Mouse (Mus musculus) forebrain, embryonic 11.5 days (tissue): ENCODE measurements around the gene Mettl26. TPM values are rescaled to one million over a fixed set of nuclear protein-coding genes. Genes with fewer than 3 reads are reported as not detected.

ENCODE experiments used
- ATAC-seq: fragments of 200-750 bp; cut with Nextera tagmentation; replicated peaks from 2 replicates; pipeline ENCODE4 v1.8.0; 2017; ENCODE audit warnings: moderate TSS enrichment; ENCODE audit not compliant: low FRiP score
- DNase-seq: peaks from one replicate; pipeline ENCODE4 v3.0.0-alpha.2; 2017; ENCODE audit warnings: low spot score
- H3K27ac ChIP-seq: fragments of 300-500 bp; sonication (generic); 2 replicates; pipeline ENCODE4 v1.5.1; 2014; ENCODE audit warnings: low read depth, low read length
- H3K27me3 ChIP-seq: fragments of 300-500 bp; sonication (generic); 2 replicates; pipeline ENCODE4 v1.6.1; 2014; ENCODE audit warnings: mild to moderate bottlenecking, low read length, mixed read lengths; ENCODE audit not compliant: control insufficient read depth, insufficient read depth
- H3K36me3 ChIP-seq: fragments of 300-500 bp; sonication (generic); 2 replicates; pipeline ENCODE4 v1.6.1; 2014; ENCODE audit warnings: mild to moderate bottlenecking, low read length, moderate library complexity, mixed read lengths; ENCODE audit not compliant: control insufficient read depth, insufficient read depth
- H3K4me1 ChIP-seq: fragments of 300-500 bp; sonication (generic); replicated peaks from 2 replicates; pipeline ENCODE4 v1.6.1; 2014; ENCODE audit warnings: low read length, mixed read lengths; ENCODE audit not compliant: control insufficient read depth, insufficient read depth
- H3K4me2 ChIP-seq: fragments of 300-500 bp; sonication (generic); 2 replicates; pipeline ENCODE4 v1.6.1; 2014; ENCODE audit warnings: low read depth, mild to moderate bottlenecking, low read length, moderate library complexity, mixed read lengths; ENCODE audit not compliant: severe bottlenecking
- H3K4me3 ChIP-seq: fragments of 300-500 bp; sonication (generic); 2 replicates; pipeline ENCODE4 v1.5.1; 2014; ENCODE audit warnings: low read depth, low read length
- H3K9ac ChIP-seq: fragments of 300-500 bp; sonication (generic); 2 replicates; pipeline ENCODE4 v1.6.1; 2014; ENCODE audit warnings: low read length
- H3K9me3 ChIP-seq: fragments of 300-500 bp; sonication (generic); 2 replicates; pipeline ENCODE4 v1.6.1; 2016; ENCODE audit warnings: low read length, mixed read lengths; ENCODE audit not compliant: control insufficient read depth
- WGBS: fragments of 180-500 bp; shearing (Covaris S2); extraction: QIAGEN DNeasy Blood & Tissue Kit; methylation state at CpG from one replicate; pipeline ENCODE4 v1.1.7; 2014; 5-methylcytosine and 5-hydroxymethylcytosine counted together
- polyA plus RNA-seq: library from polyadenylated mRNA; unstranded; fragments of >200 nt; fragmentation: Nextera tagmentation; extraction: Ambion mirVana; gene quantifications from 2 replicates; pipeline ENCODE4 v1.2.1, GENCODE M21; 2014

The Mettl26 gene
- polyA plus RNA-seq, 1 experiment from 2014 or later, result 65.2 TPM

DNA sequence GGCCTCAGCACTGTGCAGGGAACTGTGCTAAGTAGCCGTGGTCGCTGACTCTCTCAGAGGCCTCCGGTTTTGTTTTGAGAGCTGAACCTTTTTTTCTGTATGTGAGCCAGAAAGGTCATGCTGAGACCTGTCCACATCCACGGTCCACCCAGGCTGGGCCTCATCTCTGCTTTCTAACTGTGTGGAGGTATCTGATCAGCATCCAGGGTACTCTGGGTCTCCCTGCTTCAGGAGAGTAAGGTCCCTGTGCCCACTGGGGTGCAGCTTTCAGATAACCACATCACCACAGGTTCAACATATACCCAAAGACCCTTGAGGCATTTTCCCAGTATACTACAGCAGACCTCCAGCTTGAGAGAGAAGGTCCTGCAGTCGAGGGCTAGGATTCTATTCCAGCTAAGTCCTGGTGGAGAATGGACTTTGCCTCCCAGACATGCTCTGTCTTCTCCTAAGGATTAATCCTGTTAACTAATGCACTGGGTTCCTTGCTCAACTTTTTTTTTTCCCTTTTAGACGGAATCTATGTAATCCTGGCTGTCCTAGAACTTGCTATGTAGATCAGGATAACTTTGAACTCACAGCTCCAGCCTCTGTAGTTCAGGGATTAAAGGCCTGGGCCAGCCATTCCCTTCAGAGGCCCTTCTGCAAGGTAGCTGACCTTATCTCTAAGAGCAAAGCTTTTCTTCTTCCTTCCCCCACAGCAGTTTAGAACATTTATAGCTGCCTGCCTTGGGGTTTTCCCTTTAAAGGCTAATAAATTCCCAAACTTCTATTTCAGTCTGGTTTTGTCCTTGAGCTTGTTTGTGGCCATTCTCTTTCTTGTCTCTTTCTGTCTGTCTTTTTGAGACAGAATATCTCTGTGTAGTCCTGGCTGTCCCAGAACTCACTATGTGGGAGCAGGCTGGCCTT lies 12.9 kb upstream of the Mettl26 start:
- WGBS, result 10% methylated on average over 6 of the region's 6 CpGs
- ATAC-seq, result peak; percentile 49; the same call in 1 of the 2 replicates
- H3K4me3 ChIP-seq, result peak overlapping the region; percentile 64
- H3K27me3 ChIP-seq, result no peaks in the 10 kb centered on the region
- H3K36me3 ChIP-seq, result no peaks in the 10 kb centered on the region
- H3K4me2 ChIP-seq, result peak overlapping the region; percentile 92
- no peaks in the 10 kb centered on the region for H3K9me3 ChIP-seq
- peak overlapping the region; percentile 84 for H3K9ac ChIP-seq
- H3K4me1 ChIP-seq, result peaks cover 14% of the 10 kb centered on the region
- H3K27ac ChIP-seq, result peak overlapping the region; percentile 76; the same call in 1 of the 2 replicates
- DNase-seq, result no peak

DNA sequence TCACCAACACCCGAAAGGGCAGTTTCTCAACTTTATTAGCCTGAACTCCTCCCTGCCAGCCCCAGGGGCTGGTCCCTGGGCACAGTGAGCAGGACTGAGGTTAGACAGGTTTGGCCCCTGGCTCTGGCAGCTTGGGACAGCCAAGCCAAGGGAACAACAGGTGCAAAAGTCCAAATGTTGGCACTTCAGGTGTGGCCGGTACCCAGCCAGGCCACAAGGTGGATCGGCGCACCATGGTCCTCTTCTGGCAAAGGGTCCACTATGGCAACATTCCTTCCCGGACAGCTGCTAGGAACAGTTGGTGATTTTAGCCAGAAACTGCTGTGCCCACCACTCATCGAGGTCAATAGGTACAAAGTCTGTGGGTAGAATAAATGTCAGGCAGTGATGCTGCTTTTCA lies 11.2 kb upstream of the Mettl26 start:
- ATAC-seq (no peak), DNase-seq (no peak)
- 96% methylated on average over 6 of the region's 6 CpGs for WGBS
- Histone ChIP-seq H3K4me2 (no peak overlapping the region), H3K9me3 (no peaks in the 10 kb centered on the region), H3K4me3 (no peak overlapping the region), H3K36me3 (no peaks in the 10 kb centered on the region), H3K27me3 (no peaks in the 10 kb centered on the region), H3K4me1 (peaks cover 23% of the 10 kb centered on the region), H3K27ac (no peak overlapping the region), H3K9ac (no peak overlapping the region)

DNA sequence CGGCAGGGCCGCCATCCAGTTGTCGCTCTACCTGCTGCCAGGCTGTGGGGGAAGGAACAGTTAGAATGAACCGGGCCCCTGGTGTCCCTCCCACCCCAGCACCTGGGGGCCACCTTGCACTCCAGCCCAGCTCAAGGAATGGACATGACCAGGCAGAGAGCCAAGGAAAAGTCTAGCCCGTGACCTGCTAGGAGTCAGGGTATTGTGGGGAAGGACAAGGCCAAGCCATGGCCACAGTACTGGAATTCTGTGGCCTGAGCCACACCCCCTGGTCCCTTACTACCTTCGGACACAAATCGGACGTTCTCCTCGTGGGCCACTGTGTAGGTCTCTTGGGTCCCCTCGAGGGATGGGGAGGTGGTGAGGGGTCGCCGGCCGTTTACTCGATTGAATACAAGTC lies 10.6 kb upstream of the Mettl26 start:
- 91% methylated on average over 14 of the region's 14 CpGs for WGBS
- no peaks in the 10 kb centered on the region for H3K9me3 ChIP-seq
- H3K9ac ChIP-seq, result no peak overlapping the region
- peaks cover 25% of the 10 kb centered on the region for H3K4me1 ChIP-seq
- no peak overlapping the region for H3K4me3 ChIP-seq
- H3K4me2 ChIP-seq, result no peak overlapping the region
- no peaks in the 10 kb centered on the region for H3K36me3 ChIP-seq
- no peak overlapping the region for H3K27ac ChIP-seq
- DNase-seq (no peak), ATAC-seq (no peak)
- H3K27me3 ChIP-seq, result no peaks in the 10 kb centered on the region

DNA sequence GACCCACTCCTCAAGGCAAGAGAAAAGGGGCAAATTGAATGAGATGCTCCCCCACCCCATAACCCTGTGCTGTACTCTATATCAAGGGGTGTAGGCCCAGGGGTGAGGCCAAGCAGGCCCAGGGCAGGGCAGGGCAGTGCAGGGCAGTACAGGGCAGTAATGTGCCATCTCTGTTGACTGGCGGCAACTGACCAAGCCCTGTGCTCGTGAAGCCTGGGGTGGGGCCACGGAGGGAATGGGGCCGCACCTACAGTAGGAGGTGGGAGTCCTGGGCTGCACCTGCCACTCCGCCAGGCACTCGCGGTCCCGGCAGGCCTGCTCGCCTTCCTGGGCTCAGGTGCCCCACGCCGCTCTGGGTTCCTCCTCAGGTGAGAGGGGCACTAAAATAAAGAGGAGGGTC lies 9.6 kb upstream of the Mettl26 start:
- WGBS, result 93% methylated on average over 11 of the region's 11 CpGs

DNA sequence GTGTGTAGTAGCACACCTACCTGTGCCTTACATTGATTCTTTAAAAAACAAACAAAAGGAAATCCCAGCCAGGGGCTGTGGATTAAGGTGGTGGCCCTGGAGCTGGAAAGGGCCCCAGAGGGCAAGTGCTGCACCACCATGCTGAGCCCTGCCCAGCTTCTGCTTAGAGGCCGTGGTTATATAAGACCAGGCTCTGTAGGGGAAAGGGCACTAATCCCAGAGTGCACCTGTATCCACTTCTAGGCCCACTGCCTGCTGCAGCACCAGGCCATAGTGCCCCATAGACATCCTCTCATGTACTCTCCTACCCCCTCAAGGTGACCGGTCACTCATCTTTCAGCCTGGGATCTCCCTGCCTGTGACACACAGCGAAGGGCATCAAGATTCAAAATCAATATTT lies 8.7 kb upstream of the Mettl26 start:
- no peaks in the 10 kb centered on the region for H3K36me3 ChIP-seq
- no peak overlapping the region for H3K4me3 ChIP-seq
- ATAC-seq, result no peak
- H3K27ac ChIP-seq, result no peak overlapping the region
- H3K9ac ChIP-seq, result no peak overlapping the region
- H3K4me1 ChIP-seq, result peaks cover 15% of the 10 kb centered on the region
- 87% methylated on average over 3 of the region's 3 CpGs for WGBS
- H3K9me3 ChIP-seq, result no peaks in the 10 kb centered on the region
- H3K27me3 ChIP-seq, result no peaks in the 10 kb centered on the region
- no peak for DNase-seq
- H3K4me2 ChIP-seq, result no peak overlapping the region

More for the DNA sequence above, 9.6 kb upstream of the Mettl26 start:
- ATAC-seq (no peak), DNase-seq (no peak)
- no peak overlapping the region for H3K9ac ChIP-seq
- H3K27ac ChIP-seq, result no peak overlapping the region
- H3K4me3 ChIP-seq, result no peak overlapping the region
- H3K4me2 ChIP-seq, result no peak overlapping the region
- H3K4me1 ChIP-seq, result peaks cover 23% of the 10 kb centered on the region
- no peaks in the 10 kb centered on the region for H3K9me3 ChIP-seq
- H3K27me3 ChIP-seq, result no peaks in the 10 kb centered on the region
- H3K36me3 ChIP-seq, result no peaks in the 10 kb centered on the region

DNA sequence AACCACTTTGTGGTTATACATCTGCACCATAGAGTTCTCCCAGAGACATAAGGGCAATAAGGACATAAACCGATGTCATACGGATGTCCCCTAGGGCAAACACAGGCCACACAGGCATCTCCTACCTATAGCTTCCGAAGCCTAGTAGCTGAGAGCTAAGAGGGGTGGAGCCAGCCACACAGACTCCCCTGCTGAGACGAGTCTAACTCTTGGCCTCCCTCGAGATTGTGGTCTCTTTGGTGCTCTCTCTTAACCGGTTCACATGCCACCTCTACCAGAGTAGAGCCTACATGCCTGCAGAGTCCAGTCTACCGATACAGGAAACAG lies 7.4 kb upstream of the Mettl26 start:
- Histone ChIP-seq H3K27me3 (no peaks in the 10 kb centered on the region), H3K9ac (0 out of 2 replicates have a peak overlapping the region, but pooled peaks have one; percentile 7), H3K27ac (no peak overlapping the region), H3K36me3 (no peaks in the 10 kb centered on the region), H3K4me2 (peak overlapping the region; percentile 96), H3K4me3 (peak overlapping the region; percentile 84), H3K9me3 (no peaks in the 10 kb centered on the region), H3K4me1 (peaks cover 12% of the 10 kb centered on the region)
- 16% methylated on average over 7 of the region's 7 CpGs for WGBS
- no peak for DNase-seq
- no peak for ATAC-seq

DNA sequence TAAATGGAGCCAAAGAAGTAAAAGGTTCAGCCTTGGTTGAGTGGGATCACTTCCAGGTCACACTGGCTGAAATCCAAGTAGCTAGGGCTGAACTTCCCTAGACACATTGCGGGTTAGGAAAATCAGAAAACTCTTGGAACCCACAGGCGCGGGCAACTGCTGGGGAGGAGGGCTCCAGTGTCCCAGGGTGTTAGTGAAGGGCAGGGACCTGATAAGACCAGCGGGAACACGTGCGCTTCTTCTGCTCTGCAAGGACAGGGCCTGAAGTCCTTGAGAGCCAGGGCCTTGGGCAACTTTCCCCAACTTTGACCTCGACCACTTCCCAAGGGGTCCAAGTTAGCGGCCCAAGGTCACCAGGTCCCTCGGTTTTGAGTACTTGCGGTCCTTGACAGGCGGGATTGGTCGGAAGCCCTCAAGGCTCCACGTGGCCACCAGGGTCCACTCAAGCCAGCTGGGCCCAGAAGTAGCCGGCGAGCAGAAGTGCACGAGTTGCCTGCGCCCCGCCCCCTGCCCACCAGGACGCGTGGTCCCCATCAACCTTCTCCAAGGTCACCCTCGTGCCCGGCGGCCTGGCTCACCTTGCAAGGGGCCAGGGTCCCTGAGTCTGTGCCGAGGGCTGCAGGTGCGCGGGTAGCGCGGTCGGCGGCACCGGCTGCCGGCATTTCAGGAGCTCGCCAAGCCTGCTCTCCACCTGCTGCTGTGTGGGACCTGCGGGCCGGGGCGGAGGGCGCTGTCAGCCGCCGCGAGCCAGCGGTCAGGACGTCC lies 6.9 kb upstream of the Mettl26 start:
- ATAC-seq, result peak; percentile 52; the same call in 1 of the 2 replicates
- DNase-seq, result peak; percentile 78

DNA sequence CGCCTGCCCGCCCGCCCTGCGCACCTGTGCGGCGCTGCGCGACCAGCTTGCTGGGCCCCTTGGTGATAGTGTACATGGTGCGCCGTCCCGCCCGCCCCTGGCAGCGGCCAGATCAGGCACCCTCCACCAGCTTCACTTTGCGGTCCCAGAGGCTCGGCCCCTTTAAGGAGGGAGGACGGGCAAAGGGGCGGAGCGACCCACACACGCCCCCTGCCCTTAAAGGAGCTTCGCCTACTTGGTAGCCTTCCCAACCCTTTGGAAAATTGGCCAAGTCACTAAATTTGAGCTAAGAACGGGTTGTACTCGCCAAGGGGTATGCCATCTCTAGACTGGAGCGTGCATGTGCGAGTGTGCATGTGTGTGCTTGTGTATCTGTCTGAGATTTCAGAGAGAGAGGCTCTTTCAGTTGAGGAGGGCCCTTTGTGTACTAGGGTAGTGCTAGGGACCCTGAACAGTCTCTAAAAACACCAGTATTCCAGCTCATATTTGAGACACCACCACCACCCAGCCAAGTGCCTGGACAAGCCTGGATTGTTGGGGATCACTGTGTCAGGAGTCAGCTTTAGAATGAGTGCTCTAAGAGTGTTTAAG lies 6.2 kb upstream of the Mettl26 start, which contains the start of gene Mcrip2:
Mcrip2 (minus strand) TSS at position 164 of the 591 bp plus-strand sequence.
- H3K4me3 ChIP-seq, result peak within 1 kb of the TSS; percentile 84
- peak; percentile 89 for ATAC-seq
- peak within 1 kb of the TSS; percentile 96 for H3K4me2 ChIP-seq
- no peaks in the 10 kb centered on the region for H3K27me3 ChIP-seq
- DNase-seq, result peak; percentile 88
- under 1% methylated on average over 24 of the region's 24 CpGs for WGBS
- no peaks in the 10 kb centered on the region for H3K9me3 ChIP-seq
- H3K9ac ChIP-seq, result peak within 1 kb of the TSS; percentile 51
- no peaks in the 10 kb centered on the region for H3K36me3 ChIP-seq
- peaks cover 12% of the 10 kb centered on the region for H3K4me1 ChIP-seq
- peak within 1 kb of the TSS; percentile 27; the same call in 1 of the 2 replicates for H3K27ac ChIP-seq

More for the DNA sequence above, 6.9 kb upstream of the Mettl26 start:
- peak overlapping the region; percentile 84 for H3K4me3 ChIP-seq
- under 1% methylated on average over 42 of the region's 42 CpGs for WGBS
- peak overlapping the region; percentile 51 for H3K9ac ChIP-seq
- peaks cover 12% of the 10 kb centered on the region for H3K4me1 ChIP-seq
- H3K9me3 ChIP-seq, result no peaks in the 10 kb centered on the region
- H3K27me3 ChIP-seq, result no peaks in the 10 kb centered on the region
- H3K36me3 ChIP-seq, result no peaks in the 10 kb centered on the region
- no peak overlapping the region for H3K27ac ChIP-seq
- H3K4me2 ChIP-seq, result peak overlapping the region; percentile 96
